Mouse (Mus musculus): ENCODE measurements around the gene Cks2.

Gene Cks2

GRCm38 (mm10) chr13:51679332-51679731 is 34.3 kb downstream of the Cks2 start:
- no peak for DNase-seq (ENCODE audit: low spot score in 2 of 2)

- DNase-seq (ENCODE audit: low spot score in 2 of 2): no peak
Measured at GRCm38 (mm10) chr13:51681076-51681475, 36.0 kb downstream of the Cks2 start.

GRCm38 (mm10) chr13:51681634-51682033 is 36.6 kb downstream of the Cks2 start:
- DNase-seq (ENCODE audit: low spot score in 2 of 2): no peak

GRCm38 (mm10) chr13:51685290-51685966 is 40.4 kb downstream of the Cks2 start:
- no peak for DNase-seq (ENCODE audit: low spot score in 2 of 2)

- no peak for DNase-seq (ENCODE audit: low spot score in 2 of 2)
Measured at GRCm38 (mm10) chr13:51686966-51687365, 41.9 kb downstream of the Cks2 start.

- DNase-seq (ENCODE audit: low spot score in 2 of 2): no peak
Measured at GRCm38 (mm10) chr13:51688688-51689087, 43.7 kb downstream of the Cks2 start.

- no peak for DNase-seq (ENCODE audit: low spot score in 2 of 2)
Measured at GRCm38 (mm10) chr13:51696481-51696880, 51.4 kb downstream of the Cks2 start.

- no peak for DNase-seq (ENCODE audit: low spot score in 2 of 2)
Measured at GRCm38 (mm10) chr13:51697455-51697854, 52.4 kb downstream of the Cks2 start.

GRCm38 (mm10) chr13:51697897-51698296 is 52.9 kb downstream of the Cks2 start:
- DNase-seq (ENCODE audit: low spot score in 2 of 2): no peak

GRCm38 (mm10) chr13:51698318-51698717 is 53.3 kb downstream of the Cks2 start:
- no peak for DNase-seq (ENCODE audit: low spot score in 2 of 2)

Measured in frontal cortex, postnatal 36 days (tissue).